Mouse (Mus musculus): Measurements from ENCODE around the gene Ect2.

The Ect2 gene

GRCm38 (mm10) chr3:27153701-27154209 lies at the start of gene Ect2:
Ect2 (minus strand) TSS chr3:27153878.
- TF ChIP-seq GATA4 (IDR thresholded peaks at IDR 0.05; ENCODE audit: insufficient replicate concordance, low read length), result no peak

- no peak for TF ChIP-seq GATA4 (IDR thresholded peaks at IDR 0.05; ENCODE audit: insufficient replicate concordance, low read length)
Observed at GRCm38 (mm10) chr3:27201728-27202411, 48.2 kb upstream of the Ect2 start.

DNA sequence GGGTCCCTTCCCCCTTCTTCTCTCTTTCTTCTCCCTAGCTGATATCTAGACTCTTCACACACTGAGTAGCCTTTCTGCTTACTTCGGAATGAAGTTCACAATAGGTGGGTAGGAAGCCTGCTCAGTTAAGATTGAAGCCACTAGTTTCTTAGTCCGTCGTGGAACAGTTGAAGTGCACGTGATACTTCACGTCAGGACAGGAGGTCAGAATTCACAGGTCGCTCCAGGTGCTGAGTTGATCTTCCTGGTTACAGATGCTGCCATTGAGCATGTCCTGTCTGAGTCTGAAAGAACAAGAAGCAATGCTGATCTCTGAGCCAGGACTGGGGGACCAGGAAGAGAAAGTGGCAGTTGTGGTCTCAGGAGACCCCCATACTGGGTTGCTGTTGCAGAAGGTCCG lies 45.4 kb upstream of the Ect2 start:
- TF ChIP-seq GATA4 (IDR thresholded peaks at IDR 0.05; ENCODE audit: insufficient replicate concordance, low read length), result no peak

DNA sequence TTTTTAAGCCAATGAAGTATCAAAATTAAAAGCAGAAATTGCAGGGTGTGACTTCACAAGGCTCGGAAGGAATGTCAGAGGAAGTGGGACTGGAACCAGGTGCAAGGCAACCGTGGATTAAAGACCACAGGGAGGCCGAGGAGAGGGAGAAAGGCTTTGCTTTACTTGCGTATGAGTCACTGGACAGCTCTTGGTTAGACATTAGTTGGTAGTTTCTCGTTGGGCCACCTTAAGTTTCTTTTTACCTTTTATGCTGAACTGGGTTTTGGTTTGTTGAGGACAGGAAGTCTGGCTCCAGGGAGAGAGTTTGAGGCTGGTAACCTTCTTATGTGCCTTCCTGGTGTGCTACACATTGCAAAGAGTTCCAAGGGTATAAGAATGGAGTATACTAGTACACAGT lies 44.1 kb upstream of the Ect2 start:
- no peak for TF ChIP-seq GATA4 (IDR thresholded peaks at IDR 0.05; ENCODE audit: insufficient replicate concordance, low read length)

GRCm38 (mm10) chr3:27196529-27196928 lies 42.9 kb upstream of the Ect2 start:
- TF ChIP-seq GATA4 (IDR thresholded peaks at IDR 0.05; ENCODE audit: insufficient replicate concordance, low read length), result no peak

GRCm38 (mm10) chr3:27195573-27196227 lies 42.0 kb upstream of the Ect2 start:
- TF ChIP-seq GATA4 (IDR thresholded peaks at IDR 0.05; ENCODE audit: insufficient replicate concordance, low read length), result no peak

DNA sequence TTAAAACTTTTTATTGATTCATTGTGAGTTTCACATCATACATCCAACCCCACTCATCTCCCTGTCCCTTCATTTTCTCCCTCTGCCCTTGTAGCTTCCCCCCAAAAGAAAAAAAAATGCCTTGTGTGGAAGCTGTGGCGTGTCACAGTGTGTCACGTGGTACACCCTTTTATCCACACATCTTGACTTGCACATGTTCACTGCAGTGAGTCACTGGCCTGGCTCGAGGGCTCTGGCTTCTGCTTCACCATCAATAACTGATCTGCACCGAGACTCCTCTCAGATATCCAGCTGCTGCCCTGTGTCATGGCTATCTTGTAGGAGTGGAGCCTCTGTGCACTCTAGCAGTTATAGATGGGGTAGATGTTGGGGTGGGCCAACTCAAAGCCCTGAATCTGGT lies 41.5 kb upstream of the Ect2 start:
- TF ChIP-seq GATA4 (IDR thresholded peaks at IDR 0.05; ENCODE audit: insufficient replicate concordance, low read length), result no peak

GRCm38 (mm10) chr3:27193844-27194317 lies 40.2 kb upstream of the Ect2 start:
- TF ChIP-seq GATA4 (IDR thresholded peaks at IDR 0.05; ENCODE audit: insufficient replicate concordance, low read length), result 0 out of 2 replicates have a peak, but pooled peaks have one; percentile 8

- TF ChIP-seq GATA4 (IDR thresholded peaks at IDR 0.05; ENCODE audit: insufficient replicate concordance, low read length), result no peak
Observed at GRCm38 (mm10) chr3:27191856-27192255, 38.2 kb upstream of the Ect2 start.

- no peak for TF ChIP-seq GATA4 (IDR thresholded peaks at IDR 0.05; ENCODE audit: insufficient replicate concordance, low read length)
Observed at GRCm38 (mm10) chr3:27190865-27191264, 37.2 kb upstream of the Ect2 start.

- no peak for TF ChIP-seq GATA4 (IDR thresholded peaks at IDR 0.05; ENCODE audit: insufficient replicate concordance, low read length)
Observed at GRCm38 (mm10) chr3:27189320-27190261, 35.9 kb upstream of the Ect2 start.

GRCm38 (mm10) chr3:27188386-27188785 lies 34.7 kb upstream of the Ect2 start:
- no peak for TF ChIP-seq GATA4 (IDR thresholded peaks at IDR 0.05; ENCODE audit: insufficient replicate concordance, low read length)

DNA sequence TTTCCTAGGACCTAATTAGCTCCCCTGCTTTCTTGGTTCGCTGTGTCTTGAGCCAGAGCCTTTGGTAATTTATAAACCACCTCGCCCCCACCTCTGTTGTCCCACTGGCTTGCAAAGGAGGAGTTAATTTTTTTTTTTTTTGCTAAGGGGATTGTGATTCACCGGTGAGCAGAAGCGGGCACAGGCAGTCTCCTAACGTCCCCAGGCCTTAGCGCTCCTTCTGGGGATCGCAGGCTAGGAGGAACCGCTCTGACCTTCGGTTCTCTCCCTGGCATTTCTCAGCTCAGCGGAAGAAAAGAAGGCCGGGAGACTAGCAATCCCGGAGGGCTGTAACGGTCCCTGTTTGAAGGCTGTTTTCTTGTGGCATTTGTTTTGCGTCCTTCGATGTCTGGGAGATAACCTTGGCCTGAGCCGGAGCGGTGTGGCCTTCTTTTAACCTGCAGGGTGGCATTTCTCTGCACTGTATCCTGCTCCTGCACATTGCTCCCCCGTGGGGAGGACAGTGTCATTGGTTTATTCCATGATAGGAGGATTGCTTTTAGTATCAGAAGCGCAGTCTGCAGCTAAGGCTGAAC lies 30.0 kb upstream of the Ect2 start:
- TF ChIP-seq GATA4 (IDR thresholded peaks at IDR 0.05; ENCODE audit: insufficient replicate concordance, low read length), result no peak

DNA sequence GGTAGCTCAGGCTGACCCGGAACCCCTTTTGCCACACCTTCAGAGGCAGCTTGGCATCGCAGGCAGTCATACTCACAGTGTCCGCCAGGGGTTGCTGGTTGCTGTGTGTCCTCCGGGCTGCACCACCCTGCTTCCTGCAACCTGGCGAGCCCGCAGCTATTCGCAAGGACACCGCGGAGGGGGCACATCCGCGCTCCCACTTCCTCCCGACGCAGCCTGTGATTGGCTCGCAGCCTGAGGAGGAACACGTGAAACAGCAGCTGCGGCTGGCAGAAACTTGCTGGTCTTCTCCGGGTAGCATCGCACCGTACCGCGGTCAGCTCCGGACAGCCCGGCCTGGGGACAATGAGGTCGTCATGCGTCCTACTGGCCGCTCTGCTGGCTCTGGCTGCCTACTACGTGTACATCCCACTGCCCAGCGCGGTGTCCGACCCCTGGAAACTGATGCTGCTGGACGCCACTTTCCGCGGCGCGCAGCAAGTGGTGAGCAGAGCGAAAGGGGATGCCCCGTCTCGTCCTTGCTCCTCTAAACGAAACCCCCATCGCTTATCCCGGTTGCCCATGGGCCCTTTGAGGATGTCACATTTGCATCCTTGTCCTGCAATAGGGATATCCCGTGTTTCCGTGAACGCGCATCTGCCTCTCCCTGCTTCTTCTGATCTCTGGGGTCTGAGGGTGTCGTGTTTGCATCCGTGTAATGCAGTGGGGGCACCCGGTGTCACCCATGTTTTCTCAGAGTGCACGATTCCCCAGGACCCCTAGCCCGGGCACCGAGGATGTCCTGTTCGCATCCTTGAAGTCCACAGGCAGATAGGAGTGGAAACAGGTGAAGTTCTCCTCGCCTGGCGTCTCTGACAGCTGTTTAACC lies 29.3 kb upstream of the Ect2 start, which contains the start of gene Nceh1:
Gene Nceh1, plus strand, starts transcription at position 233 of the 868 bp plus-strand sequence.
- peak; percentile 7; the same call in 1 of the 2 replicates for TF ChIP-seq GATA4 (IDR thresholded peaks at IDR 0.05; ENCODE audit: insufficient replicate concordance, low read length)

All from liver, adult (tissue).